Mouse (Mus musculus): ENCODE data around the gene Kdm3a.

Kdm3a gene

DNA sequence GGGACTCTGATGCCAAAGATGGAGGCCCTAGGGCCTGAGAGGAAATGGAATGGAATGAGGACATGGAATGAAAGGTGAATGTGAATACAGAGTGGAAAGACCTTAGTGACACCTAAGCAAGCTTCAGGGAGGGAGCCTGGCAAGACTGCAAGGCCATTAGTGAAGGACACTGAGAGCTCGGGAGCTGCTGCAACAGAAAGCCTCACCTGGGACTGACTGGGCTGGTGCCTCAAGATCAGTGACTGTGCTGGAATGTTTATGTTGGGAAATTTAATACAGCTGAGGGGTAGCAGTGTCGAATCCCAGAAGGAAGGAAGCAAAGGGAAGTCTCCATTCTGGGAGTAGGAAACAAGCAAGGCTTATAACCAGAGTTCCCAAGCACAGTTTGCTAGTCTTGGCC lies 63.8 kb downstream of the Kdm3a start:
- DNase-seq = no peak

DNA sequence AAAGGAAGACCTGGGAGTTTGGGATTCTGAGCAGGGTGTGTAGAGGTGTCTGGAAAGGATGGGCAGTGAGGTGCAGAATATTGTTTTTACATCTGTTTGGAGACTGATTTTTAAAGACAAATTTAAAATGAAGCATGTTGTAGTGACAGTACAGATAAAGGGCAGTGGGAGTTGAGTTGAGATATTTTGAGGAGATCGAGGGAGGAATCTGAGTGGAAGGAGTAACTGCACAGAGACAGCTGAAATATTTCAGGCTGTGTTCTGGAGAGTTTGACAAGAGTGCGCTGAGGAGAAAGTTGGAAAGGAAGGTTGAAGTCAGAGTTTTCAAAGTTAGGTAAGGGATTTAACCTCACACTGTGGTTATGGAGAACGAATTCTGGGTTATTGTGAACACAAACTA lies 64.2 kb downstream of the Kdm3a start:
- DNase-seq = no peak

DNA sequence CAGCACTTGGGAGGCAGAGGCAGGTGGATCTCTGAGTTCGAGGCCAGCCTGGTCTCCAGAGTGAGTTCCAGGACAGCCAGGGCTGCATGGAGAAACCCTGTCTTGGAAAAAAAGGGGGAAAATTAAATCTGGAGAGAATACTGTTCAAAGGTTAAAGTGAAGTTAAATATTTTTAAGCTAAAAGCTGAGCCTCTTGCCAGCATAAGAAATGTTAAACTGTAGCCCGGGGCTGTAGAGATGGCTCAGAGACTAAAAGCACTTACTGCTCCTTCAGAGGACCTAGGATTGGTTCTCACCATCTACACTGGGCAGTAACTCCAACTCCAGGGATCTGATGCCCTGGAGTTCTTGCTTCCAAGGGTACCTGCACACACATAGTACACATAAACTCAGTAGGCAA lies 76.0 kb downstream of the Kdm3a start:
- DNase-seq = no peak

DNA sequence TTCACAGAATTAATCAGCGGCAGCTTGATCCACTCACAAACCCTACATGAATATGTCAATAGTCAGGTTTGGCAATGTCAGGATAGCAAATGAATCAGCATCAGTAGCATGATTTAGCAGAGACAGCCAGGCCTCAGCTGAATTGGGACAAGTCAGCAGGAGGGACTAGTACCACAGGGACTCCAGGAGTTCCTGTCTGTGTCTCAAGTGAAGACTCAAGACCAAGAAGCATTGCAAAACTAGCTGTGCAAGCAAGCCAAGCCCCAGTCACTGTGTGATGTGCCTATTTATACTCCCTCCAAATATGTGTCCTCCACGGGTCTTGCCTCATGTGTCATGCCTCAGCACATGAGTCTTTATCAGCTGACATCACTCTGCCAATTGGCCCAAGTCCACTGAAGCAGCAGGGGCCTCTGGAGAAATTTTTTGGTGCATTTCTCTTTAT lies 77.3 kb downstream of the Kdm3a start:
- no peak for DNase-seq

DNA sequence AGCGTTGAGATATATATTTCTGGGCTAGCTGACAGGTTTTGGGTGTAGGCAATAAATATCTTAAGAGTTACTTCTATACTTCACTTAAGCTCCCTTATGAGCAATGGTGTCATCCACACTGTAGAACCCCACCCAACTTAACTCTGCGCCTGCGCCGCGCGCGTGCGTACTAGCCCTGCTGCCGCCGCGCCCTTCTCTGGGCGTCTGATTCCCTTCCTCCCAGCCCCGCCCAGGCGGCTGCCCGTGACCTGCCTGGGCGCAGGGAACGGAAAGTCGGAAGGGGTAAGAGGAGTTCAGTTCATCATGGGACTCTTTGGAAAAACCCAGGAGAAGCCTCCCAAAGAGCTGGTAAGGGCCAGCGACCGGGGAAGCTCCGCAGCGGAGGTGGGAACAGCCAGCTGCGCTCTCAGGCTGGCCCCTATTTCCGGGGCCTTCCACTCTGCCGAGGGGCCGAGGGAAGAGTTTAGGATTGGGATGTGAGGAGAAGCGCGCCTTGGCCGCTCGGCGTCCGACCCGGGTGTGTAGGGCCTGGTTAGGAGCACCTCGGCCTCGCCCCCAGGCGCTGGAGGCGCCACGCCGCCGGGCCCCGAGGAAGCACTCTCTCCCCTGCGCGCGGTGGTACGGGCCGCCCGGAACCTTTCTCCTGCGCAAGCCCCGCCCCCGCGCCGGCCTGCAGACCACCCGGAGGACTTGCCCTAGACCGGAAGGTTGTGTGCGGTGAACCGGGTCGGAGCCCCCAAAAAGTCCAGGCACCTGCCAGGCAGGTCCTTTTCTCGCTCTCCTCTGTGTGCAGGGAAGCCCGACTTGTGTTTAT lies 88.9 kb downstream of the Kdm3a start, which contains the start of gene Chmp3:
Chmp3 (plus strand) TSS at position 112 of the 814 bp plus-strand sequence.
- DNase-seq = peak; percentile 96
